Mouse (Mus musculus): ENCODE measurements around the gene Itga2b.

The Itga2b gene

DNA sequence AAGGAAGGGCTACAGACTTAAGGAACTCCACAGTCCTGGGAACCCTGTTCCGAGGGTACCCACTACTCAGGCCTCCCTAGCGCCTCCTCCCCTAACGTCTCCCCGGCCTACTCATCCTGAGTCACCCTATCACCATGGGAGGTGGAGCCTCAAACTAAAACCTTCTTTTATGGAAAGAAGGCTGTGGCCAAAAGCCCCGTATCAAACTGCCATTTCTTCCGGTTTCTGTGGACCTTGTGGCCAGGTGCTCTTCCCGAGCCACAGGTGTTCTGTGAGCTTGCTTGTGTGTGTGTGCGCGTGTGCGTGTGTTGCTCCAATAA lies 33.5 kb downstream of the Itga2b start:
- peak; percentile 20; the same call in 1 of the 2 replicates for ATAC-seq (ENCODE audit: low TSS enrichment)

- no peak for ATAC-seq (ENCODE audit: low TSS enrichment)
These were observed 34.0 kb downstream of the Itga2b start for GRCm38 (mm10) chr11:102435754-102436470.

DNA sequence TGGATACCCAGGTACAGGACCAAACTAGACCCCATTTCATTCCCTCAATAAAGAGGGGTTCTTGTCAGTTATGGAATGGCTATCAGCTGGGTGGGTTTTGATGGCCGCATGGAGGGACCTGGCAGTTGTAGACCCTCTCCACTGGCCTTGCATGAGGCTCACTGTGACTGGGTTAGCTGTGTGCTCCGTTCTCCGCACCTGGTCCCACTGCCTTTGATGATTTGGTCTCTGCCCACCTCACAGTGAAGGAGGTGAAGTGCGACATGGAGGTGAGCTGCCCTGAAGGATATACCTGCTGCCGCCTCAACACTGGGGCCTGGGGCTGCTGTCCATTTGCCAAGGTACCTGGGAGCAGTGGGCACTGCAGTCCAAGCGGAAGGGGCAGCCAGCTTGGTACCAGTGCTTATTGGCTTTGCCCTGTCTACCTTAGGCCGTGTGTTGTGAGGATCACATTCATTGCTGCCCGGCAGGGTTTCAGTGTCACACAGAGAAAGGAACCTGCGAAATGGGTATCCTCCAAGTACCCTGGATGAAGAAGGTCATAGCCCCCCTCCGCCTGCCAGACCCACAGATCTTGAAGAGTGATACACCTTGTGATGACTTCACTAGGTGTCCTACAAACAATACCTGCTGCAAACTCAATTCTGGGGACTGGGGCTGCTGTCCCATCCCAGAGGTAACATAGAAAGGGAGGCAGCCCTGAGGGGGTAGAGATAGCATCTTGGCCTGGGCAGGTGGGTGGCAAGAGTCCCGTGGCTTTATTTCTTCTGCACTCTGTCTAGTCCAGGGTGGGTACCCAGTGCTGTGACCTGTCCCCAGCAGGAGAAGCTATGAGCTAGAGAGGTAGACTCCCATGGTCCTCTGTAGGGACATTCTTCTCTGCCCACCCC lies 34.9 kb downstream of the Itga2b start:
- no peak for ATAC-seq (ENCODE audit: low TSS enrichment)

- peak; percentile 33 for ATAC-seq (ENCODE audit: low TSS enrichment)
These were observed 35.5 kb downstream of the Itga2b start for GRCm38 (mm10) chr11:102434406-102434805.

DNA sequence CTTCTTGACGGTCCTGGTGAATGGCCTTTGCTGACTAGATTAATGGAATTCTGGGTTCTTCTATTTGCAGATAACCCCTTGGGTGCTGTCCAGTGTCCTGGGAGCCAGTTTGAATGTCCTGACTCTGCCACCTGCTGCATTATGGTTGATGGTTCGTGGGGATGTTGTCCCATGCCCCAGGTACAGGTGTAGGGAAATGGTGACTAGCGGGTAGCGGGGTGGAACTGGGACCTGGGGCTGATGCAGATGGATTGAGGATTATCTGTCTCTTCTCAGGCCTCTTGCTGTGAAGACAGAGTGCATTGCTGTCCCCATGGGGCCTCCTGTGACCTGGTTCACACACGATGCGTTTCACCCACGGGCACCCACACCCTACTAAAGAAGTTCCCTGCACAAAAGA lies 36.1 kb downstream of the Itga2b start:
- ATAC-seq (ENCODE audit: low TSS enrichment): no peak

DNA sequence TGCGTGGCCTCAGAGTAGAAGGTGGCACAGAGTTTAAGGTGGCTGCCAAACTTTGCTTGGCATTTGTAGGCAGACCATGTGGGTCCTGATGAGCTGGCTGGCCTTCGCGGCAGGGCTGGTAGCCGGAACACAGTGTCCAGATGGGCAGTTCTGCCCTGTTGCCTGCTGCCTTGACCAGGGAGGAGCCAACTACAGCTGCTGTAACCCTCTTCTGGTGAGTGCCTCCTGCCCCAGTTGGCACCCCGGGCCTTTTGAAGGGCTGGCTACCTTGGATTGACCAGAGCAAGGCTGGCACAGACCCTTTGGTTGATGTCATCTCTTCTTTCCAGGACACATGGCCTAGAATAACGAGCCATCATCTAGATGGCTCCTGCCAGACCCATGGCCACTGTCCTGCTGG lies 37.0 kb downstream of the Itga2b start:
- no peak for ATAC-seq (ENCODE audit: low TSS enrichment)

DNA sequence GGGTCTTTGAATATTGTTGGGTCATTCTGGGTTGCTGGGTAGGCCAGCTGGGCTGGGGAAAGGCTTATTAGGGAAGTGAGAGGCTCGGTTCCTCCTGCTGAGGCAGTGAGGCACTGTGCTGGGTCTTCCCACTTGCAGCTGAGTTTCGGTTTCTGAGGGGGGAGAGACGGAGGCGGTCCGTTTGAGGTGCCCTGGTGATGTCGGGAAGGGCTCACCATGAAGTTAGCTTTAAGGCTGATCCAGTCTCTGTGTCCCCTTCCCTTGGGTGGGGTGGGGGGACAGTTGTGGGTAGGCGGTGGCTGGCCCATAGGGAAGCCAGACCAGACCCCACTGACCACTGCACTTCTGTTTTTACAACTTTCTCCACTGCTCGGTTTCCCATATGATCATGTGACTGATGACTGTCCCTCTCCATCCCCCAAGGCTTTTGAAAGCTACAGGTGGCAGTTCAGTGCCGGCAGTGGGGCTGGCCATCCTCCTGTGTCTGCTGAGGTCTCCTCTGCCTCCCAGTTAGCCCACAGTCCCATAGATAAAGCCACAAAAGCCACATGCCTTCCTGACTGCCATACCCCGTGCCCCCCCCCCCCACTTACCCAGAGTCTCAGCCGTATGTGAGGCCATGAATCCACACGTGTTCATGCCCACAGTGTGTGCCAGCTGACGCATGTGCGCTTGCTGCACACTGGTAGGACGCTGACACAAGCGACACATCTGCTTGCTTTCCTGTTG lies 37.6 kb downstream of the Itga2b start:
- ATAC-seq (ENCODE audit: low TSS enrichment): no peak

DNA sequence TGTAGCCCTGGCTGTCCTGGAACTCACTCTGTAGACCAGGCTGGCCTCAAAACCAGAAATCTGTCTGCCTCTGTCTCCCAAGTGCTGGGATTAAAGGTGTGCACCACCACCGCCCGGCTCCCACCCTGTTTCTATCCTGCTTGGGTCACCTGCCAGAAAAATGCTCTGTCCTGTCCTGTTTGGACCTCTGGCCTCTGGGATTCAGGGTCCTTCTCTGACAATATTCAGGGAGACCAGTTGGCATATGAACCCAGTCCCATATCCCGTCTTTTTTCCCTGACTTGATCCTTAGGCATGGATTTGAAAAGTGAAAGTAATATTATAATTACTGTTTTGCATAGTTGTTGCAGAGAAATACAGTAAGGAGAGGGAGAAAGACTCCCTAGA lies 38.2 kb downstream of the Itga2b start:
- ATAC-seq (ENCODE audit: low TSS enrichment): no peak

GRCm38 (mm10) chr11:102431018-102431645 lies 38.8 kb downstream of the Itga2b start:
- peak; percentile 45; the same call in 1 of the 2 replicates for ATAC-seq (ENCODE audit: low TSS enrichment)

DNA sequence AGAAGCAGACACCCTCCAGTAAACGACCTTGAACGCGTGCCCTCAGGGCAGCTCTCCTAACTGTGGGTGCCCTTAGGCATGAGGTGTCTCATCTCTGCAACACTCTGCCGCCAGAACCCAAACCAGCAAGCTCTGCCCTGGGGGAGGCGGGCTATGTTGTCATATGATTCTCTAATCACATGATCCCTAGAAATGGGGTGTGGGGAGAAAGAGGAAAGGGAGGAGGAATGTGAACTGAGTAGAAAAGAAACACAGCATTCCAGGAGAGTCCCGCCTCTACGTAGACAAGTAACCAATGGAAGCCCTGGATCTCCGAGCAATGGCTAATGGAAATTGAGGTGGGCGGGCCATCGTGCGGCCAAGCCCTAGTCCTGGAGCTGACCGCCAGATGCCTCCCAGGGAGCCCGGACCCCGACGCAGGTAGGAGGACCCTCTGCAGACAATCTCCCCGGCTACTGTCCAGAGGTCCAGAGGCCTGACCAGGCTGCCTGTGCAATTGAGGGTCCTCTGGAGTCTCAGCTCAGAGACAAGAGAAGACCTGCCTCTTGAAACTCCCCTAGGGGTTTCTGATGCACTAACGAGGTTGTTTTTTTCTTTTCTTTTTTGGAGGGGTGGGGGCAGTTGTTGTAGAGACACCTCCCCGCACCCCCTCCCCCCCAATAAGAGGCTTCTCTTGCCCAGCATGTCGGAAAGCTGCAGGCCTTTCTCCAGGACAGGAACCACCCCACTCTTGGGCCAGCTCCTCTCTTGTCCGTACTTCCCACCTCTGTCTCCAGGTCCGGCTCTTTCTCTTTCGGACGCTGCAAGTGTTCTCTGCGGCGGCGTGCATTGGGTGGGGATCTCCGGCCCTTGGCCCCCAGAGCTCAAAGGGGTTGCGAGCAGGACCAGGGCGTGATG lies 39.6 kb downstream of the Itga2b start, which contains the start of gene Grn:
TSS of gene Grn (plus strand) at position 195 of the 897 bp plus-strand sequence.
- ATAC-seq (ENCODE audit: low TSS enrichment): peak; percentile 82

- no peak for ATAC-seq (ENCODE audit: low TSS enrichment)
These were observed 40.4 kb downstream of the Itga2b start for GRCm38 (mm10) chr11:102429551-102429950.

- ATAC-seq (ENCODE audit: low TSS enrichment): no peak
These were observed 40.9 kb downstream of the Itga2b start for GRCm38 (mm10) chr11:102428981-102429540.

DNA sequence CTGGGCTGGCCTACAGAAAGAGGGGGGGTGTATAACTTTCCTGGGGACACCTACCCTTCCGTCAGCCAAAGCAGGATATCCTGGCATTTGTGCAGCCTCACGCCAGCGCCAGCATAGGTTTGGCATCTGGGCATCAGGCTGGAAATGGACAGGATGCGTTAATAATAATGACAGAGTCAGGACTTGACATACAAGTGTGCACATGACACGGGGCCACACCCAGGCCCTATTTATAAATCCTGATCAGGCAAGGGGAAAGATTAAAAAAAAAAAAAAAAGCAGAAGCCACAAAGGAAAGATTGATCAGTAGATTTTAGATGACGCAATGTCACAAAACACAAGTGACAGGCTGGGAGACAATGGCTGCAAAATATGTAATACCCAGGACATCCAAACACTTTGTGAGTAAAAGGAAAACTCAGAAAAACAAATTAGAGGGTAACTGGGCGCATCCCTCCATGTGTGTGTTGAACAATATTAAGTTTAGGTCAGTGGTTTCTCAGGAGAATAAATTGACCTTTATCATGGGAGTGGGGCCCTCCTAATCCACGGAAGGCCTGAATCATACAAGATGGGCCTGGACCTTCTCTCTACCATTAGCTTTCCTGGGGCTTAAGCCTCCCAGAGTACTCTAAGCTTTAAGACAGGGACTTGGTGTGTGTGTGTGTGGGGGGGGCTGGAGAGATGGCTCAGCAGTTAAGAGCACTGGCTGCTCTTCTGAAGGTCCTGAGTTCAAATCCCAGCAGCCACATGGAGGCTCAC lies 44.2 kb downstream of the Itga2b start:
- ATAC-seq (ENCODE audit: low TSS enrichment): no peak

DNA sequence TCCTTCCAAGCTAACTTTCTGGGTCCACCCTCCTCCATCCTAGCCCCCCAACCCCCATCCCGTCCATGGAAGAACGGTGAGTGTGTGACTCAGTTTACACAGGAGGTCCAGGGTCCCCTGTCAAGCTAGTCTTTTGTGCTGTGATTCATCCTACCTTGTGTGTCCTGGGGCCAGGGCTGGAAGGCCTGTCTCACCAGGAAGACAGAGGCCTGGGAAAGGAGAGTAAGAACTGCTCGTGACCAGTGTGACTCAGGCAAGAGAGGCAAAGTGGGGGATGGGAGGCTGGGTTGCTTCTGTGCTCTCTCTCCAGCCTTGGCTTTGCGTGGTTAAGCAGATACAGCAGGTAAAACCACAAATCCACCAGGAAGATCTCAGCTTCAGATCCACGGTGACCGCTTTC lies 45.3 kb downstream of the Itga2b start:
- ATAC-seq (ENCODE audit: low TSS enrichment): no peak

DNA sequence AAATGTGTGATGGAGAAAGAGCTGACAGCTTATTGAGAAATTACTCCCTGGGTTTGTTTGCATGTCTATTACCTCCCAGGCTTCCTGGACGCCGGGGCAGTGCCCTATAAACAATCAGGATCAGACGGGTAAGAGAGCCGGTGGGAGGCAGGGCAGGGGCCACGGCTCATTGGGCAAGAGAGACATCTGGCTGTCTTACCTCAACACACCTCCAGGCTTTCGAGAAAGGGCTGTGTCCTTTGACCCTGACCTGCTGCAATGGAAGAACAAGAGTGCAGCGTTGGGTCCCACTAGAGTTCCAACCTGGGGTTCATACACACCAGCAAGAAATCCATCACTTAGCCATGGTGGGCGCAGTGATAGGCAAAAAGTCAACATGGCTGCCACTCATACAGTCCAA lies 48.4 kb downstream of the Itga2b start:
- no peak for ATAC-seq (ENCODE audit: low TSS enrichment)

- ATAC-seq (ENCODE audit: low TSS enrichment): no peak
These were observed 51.0 kb downstream of the Itga2b start for GRCm38 (mm10) chr11:102418887-102419286.

DNA sequence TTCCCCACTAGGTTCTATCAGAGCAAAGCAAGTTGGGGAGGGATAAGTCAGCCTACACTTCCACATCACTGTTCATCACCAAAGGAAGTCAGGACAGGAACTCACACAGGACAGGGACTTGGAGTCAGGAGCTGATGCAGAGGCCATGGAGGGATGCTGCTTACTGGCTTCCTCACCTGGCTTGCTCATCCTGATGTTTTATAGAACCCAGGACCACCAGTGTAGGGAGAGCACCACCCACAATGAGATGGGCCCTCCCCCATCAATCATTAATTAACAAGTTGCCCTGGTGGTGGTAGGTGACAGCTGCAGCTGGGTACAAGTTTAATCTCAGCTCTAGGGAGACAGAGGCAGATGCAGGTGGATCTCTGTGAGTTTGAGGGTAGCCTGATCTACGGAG lies 52.8 kb downstream of the Itga2b start:
- no peak for ATAC-seq (ENCODE audit: low TSS enrichment)

- no peak for ATAC-seq (ENCODE audit: low TSS enrichment)
These were observed 54.7 kb downstream of the Itga2b start for GRCm38 (mm10) chr11:102415034-102415802.

DNA sequence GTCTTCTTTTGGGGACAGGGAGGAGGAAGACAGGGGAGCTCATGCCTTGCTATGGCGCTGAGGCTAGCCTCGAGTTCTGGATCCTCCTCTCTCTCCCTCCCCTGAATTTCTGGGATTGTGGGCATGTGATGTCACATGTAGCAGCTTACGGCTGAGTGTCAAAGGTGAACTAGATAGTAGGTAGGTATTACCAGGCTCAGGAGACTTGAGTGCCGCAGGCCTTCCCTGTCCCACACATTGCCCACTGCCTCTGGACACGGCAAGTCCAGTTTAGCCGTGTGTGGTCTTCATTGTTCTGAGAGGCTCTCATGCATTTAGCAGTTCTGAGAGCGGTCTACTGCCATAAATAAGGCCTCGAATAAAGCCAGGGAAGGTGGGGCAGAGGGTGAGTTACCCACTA lies 56.9 kb downstream of the Itga2b start:
- no peak for ATAC-seq (ENCODE audit: low TSS enrichment)
